Mouse (Mus musculus) hematopoietic stem cell, adult 5-6 weeks (primary cell): Measurements from ENCODE around the gene Guca1b. TPM values are rescaled to one million over a fixed set of nuclear protein-coding genes. Genes with fewer than 3 reads are reported as not detected.

Source experiments
- ATAC-seq, 2 experiments: fragments of 125-278 bp in 1 of 2; replicated peaks in 1 of 2; 2 replicates each; pipeline ENCODE4 v1.8.0; 2016 to 2017; ENCODE audit warnings: inconsistent platforms in 2 of 2, mild to moderate bottlenecking in 2 of 2, moderate number of reproducible peaks in 2 of 2, low read depth in 1 of 2, moderate TSS enrichment in 1 of 2; ENCODE audit not compliant: low FRiP score in 2 of 2, poor library complexity in 2 of 2, severe bottlenecking in 2 of 2, insufficient read depth in 1 of 2, low TSS enrichment in 1 of 2
- total RNA-seq: library from RNA; stranded (forward); fragments of 172-1452, 232-1000 nt; gene quantifications from 2 replicates; pipeline ENCODE4 v1.2.3, GENCODE M21; 2017

Guca1b gene
- total RNA-seq: not detected in 2 replicates

- no peak for ATAC-seq
These were observed at the start of gene Guca1b for GRCm38 (mm10) chr17:47385145-47385544. Gene Guca1b, plus strand, starts transcription at chr17:47385393.

GRCm38 (mm10) chr17:47343121-47343520 is 42.1 kb upstream of the Guca1b start:
- ATAC-seq: no peak

GRCm38 (mm10) chr17:47349721-47350319 is 35.4 kb upstream of the Guca1b start:
- ATAC-seq: no peak

GRCm38 (mm10) chr17:47359964-47360363 is 25.2 kb upstream of the Guca1b start:
- peak in 1 of 2 experiments; percentile 14; a peak in 1 of 4 replicates for ATAC-seq

- no peak for ATAC-seq
These were observed 23.9 kb upstream of the Guca1b start for GRCm38 (mm10) chr17:47361343-47361742.

- peak; percentile 78 to 93 for ATAC-seq
These were observed 16.6 kb upstream of the Guca1b start, which contains the start of gene Mrps10 for GRCm38 (mm10) chr17:47368401-47369086. Gene Mrps10, plus strand, starts transcription at chr17:47368887.

- ATAC-seq: peak in 1 of 2 experiments; percentile 33; a peak in 1 of 4 replicates
These were observed 16.1 kb upstream of the Guca1b start for GRCm38 (mm10) chr17:47369087-47369443.

- peak; percentile 61 to 65; a peak in 2 of 4 replicates for ATAC-seq
These were observed 13.7 kb upstream of the Guca1b start for GRCm38 (mm10) chr17:47371451-47371850.

- ATAC-seq: no peak
These were observed 11.2 kb upstream of the Guca1b start for GRCm38 (mm10) chr17:47373991-47374390.

GRCm38 (mm10) chr17:47376779-47377280 is 8.4 kb upstream of the Guca1b start:
- ATAC-seq: no peak

- no peak for ATAC-seq
These were observed 7.1 kb upstream of the Guca1b start for GRCm38 (mm10) chr17:47378133-47378532.

- ATAC-seq: no peak
These were observed 3.3 kb upstream of the Guca1b start for GRCm38 (mm10) chr17:47381917-47382316.

GRCm38 (mm10) chr17:47383266-47383665 is 1.9 kb upstream of the Guca1b start:
- no peak for ATAC-seq

GRCm38 (mm10) chr17:47384064-47384463 is 1.1 kb upstream of the Guca1b start:
- no peak for ATAC-seq

- ATAC-seq: peak; percentile 49 to 72; a peak in 3 of 4 replicates
These were observed 1.5 kb downstream of the Guca1b start for GRCm38 (mm10) chr17:47386649-47387048.

- ATAC-seq: peak; percentile 9 to 51; a peak in 2 of 4 replicates
These were observed 9.2 kb downstream of the Guca1b start for GRCm38 (mm10) chr17:47394223-47394869.

GRCm38 (mm10) chr17:47395376-47395913 is 10.3 kb downstream of the Guca1b start:
- ATAC-seq: peak; percentile 84 to 96

- ATAC-seq: no peak
These were observed 13.9 kb downstream of the Guca1b start for GRCm38 (mm10) chr17:47399091-47399490.
